Comparison of ENCODE assay signal across 8 mouse cellular contexts in genomic region chr6:37870245-37871136, GRCm38 (mm10). TPM values are rescaled to one million over a fixed set of nuclear protein-coding genes. Genes with fewer than 3 reads are reported as not detected.
DNase-seq lines count a peak whose midpoint lies in the region; ATAC-seq and TF ChIP-seq lines count a peak whose summit lies in the region.

TSS of gene Trim24 (plus strand) at chr6:37870811.

- ATAC-seq in Patski = peak; percentile 98
- peak; percentile 99 for ATAC-seq in hindbrain, embryonic 13.5 days (ENCODE audit: low FRiP score)

- peak within 1 kb of the TSS; percentile 72 for H3K4me3 ChIP-seq in hindbrain, embryonic 13.5 days

- H3K9ac ChIP-seq in hindbrain, embryonic 13.5 days = peak within 1 kb of the TSS; percentile 95

- H3K4me2 ChIP-seq in hindbrain, embryonic 13.5 days = peak within 1 kb of the TSS; percentile 47

- peak; percentile 71 for DNase-seq in Patski (ENCODE audit: low read depth, low spot score)
- peak; percentile 99 for DNase-seq in cerebellum, postnatal 14 days
- peak; percentile 89 to 91 for DNase-seq in frontal cortex, postnatal 14 days (ENCODE audit: low spot score in 2 of 2)
- DNase-seq in layer of hippocampus, postnatal 25 days (ENCODE audit: extremely low spot score in 1 of 2, low spot score in 1 of 2) = peak; percentile 85 to 93
- DNase-seq in lung, postnatal 25 days (ENCODE audit: low spot score) = peak; percentile 95
- peak; percentile 98 for DNase-seq in retina, embryonic 14.5 days (ENCODE audit: low spot score)
- peak; percentile 96 for DNase-seq in thymus, postnatal 4 days

- H3K36me3 ChIP-seq in hindbrain, embryonic 13.5 days = peaks cover 19% of the 10 kb centered on the region

- POLR2A ChIA-PET in Patski (lab: Charles Lee) = interaction anchor here (0.7 kb wide), 1 partner anchor 412 kb away, joined by 5 read pairs; no protein-coding TSS in a partner anchor

- peak within 1 kb of the TSS; percentile 99 for H3K27ac ChIP-seq in hindbrain, embryonic 13.5 days

- no peaks in the 10 kb centered on the region for H3K4me1 ChIP-seq in hindbrain, embryonic 13.5 days (replicated peaks)

- in situ Hi-C loops in Patski (cut with MboI; ENCODE audit: low pct_unique_long_range_greater_than_20kb) = no loop called here

- H3K9me3 ChIP-seq in hindbrain, embryonic 13.5 days = peaks cover 31% of the 10 kb centered on the region

- no peaks in the 10 kb centered on the region for H3K27me3 ChIP-seq in Patski
- H3K27me3 ChIP-seq in hindbrain, embryonic 13.5 days = no peaks in the 10 kb centered on the region

- WGBS in hindbrain, embryonic 13.5 days = under 1% methylated on average over 74 of the region's 89 CpGs

- TF ChIP-seq CTCF in Patski (IDR thresholded peaks at IDR 0.05) = no peak

- CTCF ChIA-PET in Patski (lab: Charles Lee) = no interaction called here

RNA-seq across cellular contexts. Expression of gene Trim24, which starts in this region (rescaled TPM):
- polyA plus RNA-seq in Patski (2021) = 20.0 TPM
- 21.6 and 22.5 TPM in 2 replicates for polyA plus RNA-seq in hindbrain, embryonic 13.5 days (2015; fragmentation: Nextera tagmentation; extraction: Ambion mirVana)
- 10 to 100 TPM; 32.6 to 40.0 TPM for total RNA-seq in layer of hippocampus, postnatal 25 days (2021)

Comparison
In these comparisons a context has a peak if more than half of its experiments do, and no peak if none do; other contexts are left out.
1. Peak in every context shown above with its lines: DNase-seq, ATAC-seq, H3K4me3 ChIP-seq and H3K27ac ChIP-seq.